Mouse (Mus musculus): ENCODE results near the gene Dntt.

GRCm38 (mm10) chr19:41073746-41074455 is 44.8 kb downstream of the Dntt start:
- TF ChIP-seq CTCF (IDR thresholded peaks at IDR 0.05) (no peak), POLR2A (IDR thresholded peaks at IDR 0.05; ENCODE audit: insufficient read depth, low read depth, low read length) (no peak)
